ENCODE assay signal across 8 mouse cellular contexts in the genomic region with DNA sequence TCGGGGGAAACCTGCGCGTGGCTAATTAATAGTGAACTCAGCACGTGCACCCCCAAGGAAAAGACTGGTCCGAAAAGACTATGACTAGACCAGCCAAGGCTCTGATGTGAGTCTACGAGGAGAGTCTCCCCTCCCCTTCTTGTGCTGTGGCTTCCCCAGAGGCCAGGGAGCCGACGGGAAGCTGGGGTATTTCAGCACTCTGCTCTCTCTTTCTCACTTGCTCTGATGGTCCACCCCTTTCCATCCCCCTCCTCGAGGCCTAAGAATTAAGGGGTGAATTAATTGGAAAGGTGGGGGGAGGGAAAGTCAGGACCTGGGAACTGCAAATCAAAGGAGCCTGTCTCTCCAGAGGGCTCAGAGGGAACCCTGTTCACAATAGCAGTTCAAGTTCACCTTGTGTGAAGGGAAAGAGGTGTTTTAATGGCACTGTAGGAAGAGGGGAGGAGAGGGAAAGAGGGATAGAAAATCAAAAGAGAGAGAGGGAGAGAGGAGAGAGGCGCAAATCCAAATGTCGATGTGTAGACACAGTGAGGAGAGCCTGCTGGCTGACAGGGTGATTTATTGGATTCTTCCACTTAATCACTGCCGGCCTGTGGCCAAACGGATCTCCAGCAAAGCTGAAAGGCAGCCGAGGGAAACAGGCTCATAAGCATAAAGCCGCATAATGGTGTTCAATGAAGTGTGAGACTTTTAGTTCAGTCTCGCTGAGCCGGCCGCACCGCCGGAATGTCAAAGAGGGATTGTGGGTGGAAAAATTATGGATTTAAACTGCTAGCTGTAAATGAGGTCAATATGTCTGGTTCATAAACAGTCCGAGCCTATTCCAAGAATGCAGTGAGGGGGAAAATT.
DNase-seq lines count a peak whose midpoint lies in the region; ATAC-seq and TF ChIP-seq lines count a peak whose summit lies in the region.

No protein-coding gene starts in this region.

- H3K36me3 ChIP-seq in heart, embryonic 13.5 days: no peaks in the 10 kb centered on the region
- H3K36me3 ChIP-seq in heart, adult 2 months (ENCODE audit: control insufficient read depth, insufficient read depth, low read length): no peaks in the 10 kb centered on the region
- no peaks in the 10 kb centered on the region for H3K36me3 ChIP-seq in kidney, postnatal 0 days (ENCODE audit: insufficient read depth, low read length)
- no peaks in the 10 kb centered on the region for H3K36me3 ChIP-seq in liver, embryonic 11.5 days (ENCODE audit: control insufficient read depth, insufficient read depth, low read length)

- no peak for ATAC-seq in heart, embryonic 13.5 days (ENCODE audit: extremely low read depth, insufficient number of reproducible peaks, low FRiP score, low TSS enrichment)
- peak; percentile 86; the same call in 1 of the 2 replicates for ATAC-seq in kidney, postnatal 0 days (replicated peaks; ENCODE audit: low FRiP score, low read depth)
- no peak for ATAC-seq in liver, embryonic 11.5 days (replicated peaks; ENCODE audit: low FRiP score)
- no peak for ATAC-seq in inflammation-experienced regulatory T-cells, adult 6 months

- H3K27me3 ChIP-seq in heart, embryonic 13.5 days (replicated peaks): peaks cover 57% of the 10 kb centered on the region
- H3K27me3 ChIP-seq in heart, adult 2 months (ENCODE audit: control insufficient read depth, insufficient read depth, low read length): no peaks in the 10 kb centered on the region
- no peaks in the 10 kb centered on the region for H3K27me3 ChIP-seq in kidney, postnatal 0 days (ENCODE audit: insufficient read depth, low read length)
- peaks cover 25% of the 10 kb centered on the region for H3K27me3 ChIP-seq in liver, embryonic 11.5 days (replicated peaks; ENCODE audit: control insufficient read depth, insufficient read depth, low read length)

- peak overlapping the region; percentile 49 for H3K4me3 ChIP-seq in heart, embryonic 13.5 days
- no peak overlapping the region for H3K4me3 ChIP-seq in heart, adult 2 months
- H3K4me3 ChIP-seq in kidney, postnatal 0 days (replicated peaks; ENCODE audit: low read depth, low read length): 0 out of 2 replicates have a peak overlapping the region, but pooled peaks have one; percentile 11
- no peak overlapping the region for H3K4me3 ChIP-seq in liver, embryonic 11.5 days (ENCODE audit: low read depth, low read length)

- TF ChIP-seq CTCF in heart, adult 2 months (IDR thresholded peaks at IDR 0.05): no peak
- no peak for TF ChIP-seq CTCF in kidney, postnatal 0 days (IDR thresholded peaks at IDR 0.05; ENCODE audit: low read depth)

- H3K9me3 ChIP-seq in heart, embryonic 13.5 days: no peaks in the 10 kb centered on the region
- H3K9me3 ChIP-seq in kidney, postnatal 0 days (replicated peaks; ENCODE audit: low read length): no peaks in the 10 kb centered on the region
- no peaks in the 10 kb centered on the region for H3K9me3 ChIP-seq in liver, embryonic 11.5 days (ENCODE audit: control insufficient read depth, low read length)

- peak overlapping the region; percentile 69 for H3K9ac ChIP-seq in heart, embryonic 13.5 days
- no peak overlapping the region for H3K9ac ChIP-seq in heart, adult 2 months (ENCODE audit: low read depth, low read length)
- H3K9ac ChIP-seq in kidney, postnatal 0 days (ENCODE audit: low read depth, low read length): no peak overlapping the region
- no peak overlapping the region for H3K9ac ChIP-seq in liver, embryonic 11.5 days (ENCODE audit: low read depth, low read length)

- intact Hi-C loops in heart, adult 2 months (cut with DNase I): no loop called here

- TF ChIP-seq POLR2A in heart, adult 2 months (IDR thresholded peaks at IDR 0.05; ENCODE audit: insufficient read depth, low read depth, low read length): no peak

- H3K27ac ChIP-seq in heart, embryonic 13.5 days (replicated peaks): no peak overlapping the region
- no peak overlapping the region for H3K27ac ChIP-seq in heart, adult 2 months
- 0 out of 2 replicates have a peak overlapping the region, but pooled peaks have one; percentile 6 for H3K27ac ChIP-seq in kidney, postnatal 0 days
- no peak overlapping the region for H3K27ac ChIP-seq in liver, embryonic 11.5 days (ENCODE audit: low read depth, low read length)

- TF ChIP-seq EP300 in heart, adult 2 months (IDR thresholded peaks at IDR 0.05; ENCODE audit: insufficient read depth, low read depth, low read length): no peak

- peaks cover 16% of the 10 kb centered on the region for H3K4me1 ChIP-seq in heart, embryonic 13.5 days
- no peaks in the 10 kb centered on the region for H3K4me1 ChIP-seq in heart, adult 2 months (ENCODE audit: control insufficient read depth, insufficient read depth, low read length)
- peaks cover 18% of the 10 kb centered on the region for H3K4me1 ChIP-seq in kidney, postnatal 0 days (replicated peaks; ENCODE audit: insufficient read depth, low read length)
- no peaks in the 10 kb centered on the region for H3K4me1 ChIP-seq in liver, embryonic 11.5 days (replicated peaks; ENCODE audit: control insufficient read depth, insufficient read depth, low read length)

- 4% methylated on average over 21 of the region's 21 CpGs for WGBS in heart, embryonic 13.5 days
- WGBS in heart, adult 2 months: 14% methylated on average over 21 of the region's 21 CpGs
- 1% methylated on average over 21 of the region's 21 CpGs for WGBS in kidney, postnatal 0 days
- 3% methylated on average over 21 of the region's 21 CpGs for WGBS in liver, embryonic 11.5 days

- DNase-seq in heart, adult 2 months: no peak
- peak; percentile 31 for DNase-seq in cerebellum, adult 9-11 months
- peak; percentile 17 to 30 for DNase-seq in frontal cortex, postnatal 25 days (ENCODE audit: low spot score in 2 of 2)
- peak; percentile 89 for DNase-seq in kidney, postnatal 0 days (ENCODE audit: low spot score)
- DNase-seq in liver, embryonic 11.5 days (ENCODE audit: low spot score): peak; percentile 37
- DNase-seq in retina, postnatal 7 days (ENCODE audit: low read depth, low spot score): peak; percentile 67

- no peaks in the 10 kb centered on the region for H3K79me2 ChIP-seq in heart, adult 2 months (replicated peaks; ENCODE audit: control insufficient read depth, insufficient read depth, low read length)

- H3K4me2 ChIP-seq in heart, embryonic 13.5 days: peak overlapping the region; percentile 76
- peak overlapping the region; percentile 47 for H3K4me2 ChIP-seq in kidney, postnatal 0 days (ENCODE audit: low read length)
- peak overlapping the region; percentile 51 for H3K4me2 ChIP-seq in liver, embryonic 11.5 days

Comparison
In these comparisons a context has a peak if more than half of its experiments do, and no peak if none do; other contexts are left out.
1. H3K4me3 ChIP-seq: peak in heart, embryonic 13.5 days (single experiment) and kidney, postnatal 0 days (single experiment); none in heart, adult 2 months (single experiment) and liver, embryonic 11.5 days (single experiment).
2. DNase-seq: peak in cerebellum, adult 9-11 months (single experiment), frontal cortex, postnatal 25 days (2 of 2), kidney, postnatal 0 days (single experiment), liver, embryonic 11.5 days (single experiment) and retina, postnatal 7 days (single experiment); none in heart, adult 2 months (0 of 2).
3. Peak in every context shown above with its lines, with median percentiles within 50 percentile points of each other: H3K4me2 ChIP-seq.